Mouse (Mus musculus) G1E (cell line): ENCODE data around the gene Golph3l.

ENCODE experiments used
- CTCF ChIP-seq: IDR thresholded peaks from 2 replicates; pipeline ENCODE4 v1.5.1; 2012; ENCODE audit warnings: low read depth, low read length, inconsistent platforms, mixed read lengths
- GATA1 ChIP-seq: IDR thresholded peaks from 2 replicates; pipeline ENCODE4 v1.6.1; 2012; ENCODE audit warnings: borderline replicate concordance, low read length, inconsistent platforms, mixed read lengths
- POLR2AphosphoS5 ChIP-seq: IDR thresholded peaks from 2 replicates; pipeline ENCODE4 v1.6.1; 2012; ENCODE audit warnings: low read depth, low read length, inconsistent platforms; ENCODE audit not compliant: insufficient replicate concordance
- TAL1 ChIP-seq: conservative IDR thresholded peaks from 2 replicates; pipeline ENCODE4 v1.6.1; 2012; ENCODE audit warnings: low read depth, low read length, inconsistent platforms, mixed read lengths

DNA sequence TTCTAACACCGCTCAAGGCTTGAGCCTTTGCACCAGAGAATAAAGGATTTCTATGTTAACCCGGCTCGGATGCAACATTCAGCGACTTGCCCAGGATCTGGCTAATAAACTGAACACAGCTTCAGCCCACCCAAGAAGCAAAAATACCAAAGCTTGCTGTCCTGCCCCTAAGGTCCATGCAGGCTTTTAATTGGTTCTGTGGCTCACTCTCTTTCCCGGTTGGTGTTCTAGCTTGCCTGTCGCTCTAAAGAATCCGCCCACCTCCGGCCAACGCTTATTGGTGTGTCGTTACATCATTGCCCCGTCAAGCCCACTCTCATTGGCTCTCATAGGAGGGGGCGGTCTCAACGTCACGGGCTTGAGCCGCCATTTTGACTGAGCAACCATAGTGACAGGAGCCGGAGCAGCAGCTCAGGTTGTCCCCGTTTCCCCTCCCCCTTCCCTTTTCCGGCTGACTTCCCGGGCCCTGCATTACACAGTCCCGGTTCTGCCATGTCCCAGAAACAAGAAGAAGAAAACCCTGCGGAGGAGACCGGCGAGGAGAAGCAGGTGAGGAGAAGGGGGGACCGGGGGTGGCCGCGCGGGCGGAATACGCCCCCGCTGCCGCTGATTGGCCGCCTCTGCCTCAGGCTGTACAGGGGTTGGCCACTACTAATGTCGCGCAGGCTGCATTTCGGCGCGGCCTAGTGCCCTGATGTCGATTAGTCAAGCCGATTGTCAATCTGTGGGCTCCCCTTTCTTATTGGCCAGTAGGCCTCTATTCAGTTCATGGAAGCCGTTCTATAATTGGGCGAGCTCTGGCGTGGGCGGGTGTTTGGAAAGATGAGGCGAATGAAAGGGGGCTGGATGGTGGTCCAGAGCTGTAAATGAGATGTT lies 36.1 kb downstream of the Golph3l start, which contains the start of gene Ensa:
- TF ChIP-seq CTCF, result no peak
- TF ChIP-seq GATA1, result no peak
- TF ChIP-seq POLR2AphosphoS5, result no peak
- no peak for TF ChIP-seq TAL1
